Mouse (Mus musculus) kidney, postnatal 25 days (tissue): ENCODE data around the gene Mrps17.
"Not testable (repeated sequence)": the region's sequence is repeated elsewhere in the genome, so short reads cannot be mapped to it uniquely, and the experiment has no call there.

Experiments
- DNase-seq, 2 experiments: peaks; one replicate each; pipeline ENCODE4 v3.0.0; 2021; ENCODE audit warnings: mixed read lengths in 2 of 2

Gene Mrps17

DNA sequence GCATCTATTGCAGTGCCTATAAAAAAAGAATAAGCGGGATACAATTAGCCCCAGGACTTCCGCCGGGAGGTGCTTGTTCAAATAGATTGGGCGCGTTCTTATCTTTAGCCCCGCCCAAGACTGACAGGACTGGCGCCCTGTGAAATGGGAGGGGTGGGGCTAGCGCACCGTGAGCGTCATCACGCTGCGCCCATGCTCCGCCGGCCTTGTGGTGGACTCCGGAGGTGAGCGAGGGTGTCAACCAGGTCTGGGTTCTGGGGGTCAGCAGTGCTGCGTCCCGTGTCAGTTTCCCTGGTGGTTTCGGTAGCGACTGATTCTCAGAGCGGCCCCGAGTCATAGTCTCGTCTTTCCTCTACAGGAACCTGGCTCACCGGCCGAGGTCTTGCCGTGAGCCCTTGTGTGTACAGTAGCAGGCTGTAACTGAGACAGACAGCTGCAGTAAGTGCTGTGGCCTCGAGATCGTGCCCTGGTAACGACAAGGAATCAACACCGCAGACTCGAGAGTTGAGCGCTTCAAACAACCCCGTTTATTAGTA, at the start of gene Mrps17:
Mrps17 (plus strand) TSS at position 172 of the 536 bp plus-strand sequence.
- peak; percentile 96 to 97 for DNase-seq

DNA sequence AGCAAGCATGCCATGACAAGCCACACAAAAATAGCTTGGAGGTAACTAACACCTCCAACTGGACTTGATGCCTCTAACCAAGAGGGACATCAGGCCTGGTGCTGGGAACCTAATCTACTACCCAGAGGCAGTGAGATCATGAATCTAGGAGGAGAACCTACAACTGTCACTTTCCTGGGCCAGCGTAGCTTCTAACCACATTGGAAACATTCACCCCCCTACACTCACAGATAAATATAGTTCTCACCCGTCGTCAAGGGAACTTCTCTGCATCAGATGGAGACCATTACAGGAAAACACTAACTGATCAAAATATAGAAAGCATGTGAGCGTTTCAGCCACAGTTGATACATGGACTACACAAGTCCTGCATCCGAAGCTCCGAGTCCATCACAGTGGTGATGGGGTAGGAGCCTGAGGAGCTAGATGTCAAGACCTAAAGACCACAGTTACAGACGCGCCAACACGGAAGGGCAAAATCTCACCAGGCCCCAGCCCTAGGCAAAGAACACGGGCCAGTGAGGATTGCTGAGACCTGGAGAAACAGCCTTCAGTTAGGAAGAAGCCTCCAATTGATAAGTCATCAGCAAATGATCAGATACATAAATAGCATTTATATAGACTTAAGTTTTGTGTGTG, 48.9 kb upstream of the Mrps17 start:
- DNase-seq, result no peak

DNA sequence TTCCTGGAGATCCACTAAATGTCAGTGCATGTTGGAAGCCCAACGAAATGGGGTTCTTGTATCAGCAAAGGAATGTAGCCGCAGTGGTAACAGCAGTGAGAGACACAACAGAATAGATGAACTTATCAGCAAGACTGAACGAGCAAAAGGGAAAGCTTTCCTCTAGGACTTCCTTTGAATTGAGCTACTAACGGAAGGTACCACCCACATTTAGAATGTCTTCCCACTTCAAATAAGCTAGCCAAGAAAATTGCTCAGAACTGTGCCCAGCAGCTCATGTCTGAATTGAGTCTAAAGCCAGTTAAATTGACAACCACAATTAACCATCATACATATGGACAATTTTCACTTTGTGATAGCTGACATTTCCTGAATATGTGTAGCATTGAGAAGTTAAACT, 47.4 kb upstream of the Mrps17 start:
- DNase-seq, result no peak

DNA sequence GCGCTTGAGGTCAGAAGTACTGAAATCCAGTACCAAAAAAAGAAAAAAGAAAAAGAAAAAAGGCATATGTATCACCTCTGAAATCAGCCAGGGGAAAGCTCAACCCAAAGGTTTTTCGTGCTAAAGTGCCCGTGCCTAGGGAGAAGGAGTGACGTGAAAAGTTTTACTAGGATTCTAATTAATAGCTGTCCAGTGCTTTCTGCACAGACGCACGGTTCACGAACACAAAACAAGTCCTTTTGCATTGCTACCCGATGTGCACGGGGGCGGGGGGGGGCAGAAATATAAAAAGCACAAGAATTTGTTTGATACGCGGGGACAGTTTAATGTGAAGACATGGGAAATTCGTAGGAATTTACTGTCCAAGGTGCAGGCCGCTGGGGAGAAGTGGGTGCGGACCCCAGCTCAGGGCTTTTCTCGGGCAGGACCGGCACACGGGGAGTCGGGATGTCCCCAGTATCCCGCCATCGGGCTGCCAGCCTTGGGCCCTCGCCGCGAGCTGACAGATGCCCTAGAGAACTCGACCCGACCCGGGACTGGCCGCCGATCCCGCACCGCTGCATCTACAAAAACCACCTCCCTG, 45.8 kb upstream of the Mrps17 start:
- no peak for DNase-seq

DNA sequence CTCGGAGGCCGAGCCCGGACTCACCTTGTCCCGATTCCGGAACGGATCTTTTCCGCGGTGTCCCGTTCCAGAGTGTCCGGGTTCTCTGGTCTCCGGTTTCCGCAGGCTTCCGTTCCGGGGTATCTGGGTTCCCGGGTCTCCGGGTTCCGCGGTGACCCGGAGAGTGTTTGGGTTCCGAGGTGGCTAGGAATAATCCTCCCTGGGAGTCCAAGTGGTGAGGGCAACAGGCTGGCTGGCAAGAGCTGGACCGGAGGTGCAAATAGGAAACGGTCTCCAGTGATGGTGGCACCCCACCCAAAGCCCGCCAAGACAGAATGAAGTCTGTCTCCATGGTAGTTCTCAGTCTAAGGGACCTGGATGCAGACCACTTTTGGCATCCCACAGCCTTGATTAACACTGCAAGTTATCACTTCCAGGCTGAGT, 45.2 kb upstream of the Mrps17 start, which contains the start of gene Zfp11:
Zfp11 (minus strand) TSS at position 64 of the 423 bp plus-strand sequence.
- DNase-seq, result peak; percentile 86 to 91

DNA sequence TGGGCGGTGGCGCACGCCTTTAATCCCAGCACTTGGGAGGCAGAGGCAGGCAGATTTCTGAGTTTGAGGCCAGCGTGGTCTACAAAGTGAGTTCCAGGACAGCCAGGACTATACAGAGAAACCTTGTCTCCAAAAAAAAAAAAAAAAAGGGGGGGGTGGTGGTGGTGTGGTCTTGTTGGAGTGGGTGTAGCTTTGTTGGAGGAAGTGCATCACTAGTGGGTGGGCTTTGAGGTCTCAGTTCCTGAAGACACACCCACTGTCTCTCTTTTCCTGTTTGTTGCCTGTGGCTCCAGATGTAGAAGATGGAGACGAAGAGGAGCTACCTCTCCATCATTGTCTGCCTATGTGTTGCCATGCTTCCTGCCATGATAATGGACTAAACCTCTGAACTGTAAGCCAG, 30.2 kb upstream of the Mrps17 start:
- DNase-seq, result not testable (repeated sequence)

DNA sequence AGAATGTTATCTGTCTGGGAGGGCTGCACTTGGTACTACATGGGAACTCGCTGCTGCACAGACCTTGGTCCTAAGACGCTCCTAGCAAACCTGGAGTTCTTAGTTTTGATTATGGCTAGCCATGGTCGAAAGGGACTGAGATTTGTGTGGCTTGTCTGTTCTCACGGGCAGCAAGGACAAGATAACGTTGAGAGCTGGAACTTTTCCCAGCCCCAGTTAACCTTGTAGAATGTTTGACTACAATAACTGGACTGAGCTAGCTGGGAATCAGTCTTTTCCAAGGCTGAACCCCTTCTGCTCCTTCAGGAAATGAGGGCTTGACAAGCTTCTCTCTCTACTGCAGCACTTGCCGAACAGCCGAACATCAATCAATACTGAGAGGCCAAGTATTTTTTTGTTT, 27.7 kb upstream of the Mrps17 start:
- peak in 1 of 2 experiments; percentile 41 for DNase-seq

DNA sequence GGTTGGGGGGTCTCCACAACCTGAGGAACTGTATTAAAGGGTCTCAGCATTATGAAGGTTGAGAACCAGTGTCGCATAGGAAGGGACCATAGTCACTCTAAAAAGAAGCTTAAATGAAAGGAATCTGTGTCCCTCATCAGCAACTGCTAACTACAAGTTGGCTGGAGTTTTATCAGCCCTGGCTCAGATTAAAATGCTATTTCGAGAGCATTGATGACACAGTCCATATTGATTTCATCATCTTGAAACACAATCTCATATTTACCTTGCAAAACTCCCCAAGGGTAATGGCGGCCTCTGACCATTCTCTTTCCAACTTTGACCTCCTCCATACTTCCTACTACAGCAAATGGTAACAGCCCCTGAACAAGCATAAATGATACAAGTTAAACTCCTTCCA, 24.8 kb upstream of the Mrps17 start:
- no peak for DNase-seq

DNA sequence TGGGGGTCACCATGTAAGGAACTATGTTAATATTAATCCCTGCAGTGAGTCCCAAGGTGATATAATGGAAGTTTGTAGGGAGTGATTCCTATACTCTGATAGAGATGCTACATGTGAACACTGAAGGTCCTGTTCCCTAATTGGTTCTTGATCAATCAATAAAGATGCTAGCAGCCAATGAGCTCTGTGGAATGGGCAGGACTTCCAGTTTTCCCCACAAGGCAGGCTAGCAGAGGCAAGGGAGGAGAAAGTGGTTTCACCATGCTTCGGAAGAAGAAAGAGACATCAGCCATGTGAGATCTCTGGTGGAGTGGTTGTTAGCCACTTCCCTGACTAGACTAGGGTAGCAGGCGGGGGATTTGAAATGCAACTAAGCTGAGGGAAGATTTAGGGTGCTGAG, 14.8 kb upstream of the Mrps17 start:
- DNase-seq, result no peak

DNA sequence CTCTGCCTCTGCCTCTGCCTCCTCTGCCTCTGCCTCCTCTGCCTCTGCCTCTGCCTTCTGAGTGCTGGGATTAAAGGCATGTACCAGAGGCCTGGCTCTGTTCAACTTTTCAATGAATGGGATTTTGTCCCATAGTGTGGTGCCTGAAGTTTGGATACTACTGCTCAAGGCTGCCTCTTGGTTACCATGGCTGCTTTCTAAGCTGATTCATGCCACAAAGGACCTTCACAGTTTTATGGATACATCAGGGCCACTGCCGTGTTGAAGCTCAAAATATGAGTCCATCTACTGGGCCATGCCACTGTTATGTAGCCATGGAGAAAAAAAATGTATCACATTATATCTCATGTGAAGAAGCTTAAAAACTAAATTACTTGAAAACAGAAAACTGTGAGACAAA, 13.6 kb upstream of the Mrps17 start:
- DNase-seq, result no peak

DNA sequence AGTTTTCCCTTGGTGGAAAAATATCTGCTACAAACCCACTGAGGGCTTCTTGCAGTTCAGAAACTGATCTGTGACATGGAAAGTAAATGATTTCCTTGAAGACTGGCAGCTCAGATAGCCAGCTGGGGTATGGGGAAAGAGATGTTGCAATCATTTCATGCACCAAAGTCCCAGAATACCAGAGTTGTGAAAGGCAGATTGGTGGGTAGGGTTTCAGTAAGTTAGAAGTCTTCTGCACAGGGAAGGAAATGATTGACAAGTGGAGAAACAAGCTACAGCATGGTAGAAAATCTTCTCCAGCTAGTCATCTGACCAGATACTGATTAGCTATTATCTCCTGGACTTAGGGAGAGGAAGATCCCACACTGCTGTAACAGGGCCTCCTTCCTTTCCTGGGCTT, 11.9 kb upstream of the Mrps17 start:
- no peak for DNase-seq

DNA sequence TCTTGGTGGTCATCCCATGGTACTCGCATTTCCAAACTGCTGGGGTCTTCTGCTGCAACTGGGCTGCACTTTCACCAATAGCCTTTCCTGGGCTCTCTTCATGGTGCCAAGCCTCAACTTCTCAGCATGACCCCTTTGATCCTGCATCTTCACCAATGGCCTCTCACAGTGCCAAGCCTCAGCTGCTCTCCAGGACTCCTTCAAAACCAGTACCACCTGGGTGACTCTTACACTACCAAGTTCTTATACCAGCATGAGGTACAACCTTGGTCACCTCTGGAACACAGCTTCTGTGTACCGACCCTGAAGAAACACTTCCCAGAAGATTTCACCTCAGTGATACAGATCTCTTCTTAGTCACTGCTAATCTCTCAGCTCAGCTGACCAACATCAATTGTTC, 6.9 kb upstream of the Mrps17 start, which contains the start of gene Sept14:
Sept14 (minus strand) TSS at position 101 of the 400 bp plus-strand sequence.
- no peak for DNase-seq

DNA sequence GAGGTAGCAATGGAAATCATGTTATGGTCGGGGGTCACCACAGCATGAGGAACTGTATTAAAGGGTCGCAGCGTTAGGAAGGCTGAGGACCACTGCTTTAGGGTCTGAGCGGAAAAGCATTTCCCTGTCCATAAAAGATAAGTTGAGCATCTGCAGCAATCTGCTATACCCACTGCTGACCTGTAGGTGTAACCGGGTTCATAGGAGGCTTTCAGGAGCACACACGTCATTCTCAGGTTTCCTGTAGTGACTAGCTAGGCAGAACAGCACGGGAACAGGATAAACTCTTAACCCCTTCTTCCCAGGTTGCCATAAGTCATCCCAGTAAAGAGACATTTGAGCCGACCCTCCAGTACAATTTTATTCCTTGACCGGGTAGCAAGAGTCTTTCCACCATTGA, 1.7 kb downstream of the Mrps17 start:
- no peak for DNase-seq

DNA sequence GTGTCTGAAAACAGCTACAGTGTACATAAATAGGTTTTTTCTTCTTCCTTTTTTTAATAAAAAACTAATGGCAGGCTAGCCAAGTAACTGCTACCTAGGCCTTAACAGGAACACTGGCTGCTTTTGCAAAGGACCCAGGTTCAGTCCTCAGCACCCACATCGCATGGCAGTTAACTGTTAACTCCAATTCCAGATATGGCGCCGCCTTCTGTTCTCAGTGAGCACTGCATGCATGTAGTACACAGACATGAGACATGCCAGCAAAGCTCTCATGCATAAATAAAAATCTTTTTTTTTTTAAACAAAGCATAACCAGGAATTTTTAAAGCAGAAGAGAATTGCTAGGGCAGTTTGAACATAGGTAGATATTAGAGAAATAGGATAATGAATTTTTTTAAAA, 4.9 kb downstream of the Mrps17 start:
- DNase-seq, result no peak

DNA sequence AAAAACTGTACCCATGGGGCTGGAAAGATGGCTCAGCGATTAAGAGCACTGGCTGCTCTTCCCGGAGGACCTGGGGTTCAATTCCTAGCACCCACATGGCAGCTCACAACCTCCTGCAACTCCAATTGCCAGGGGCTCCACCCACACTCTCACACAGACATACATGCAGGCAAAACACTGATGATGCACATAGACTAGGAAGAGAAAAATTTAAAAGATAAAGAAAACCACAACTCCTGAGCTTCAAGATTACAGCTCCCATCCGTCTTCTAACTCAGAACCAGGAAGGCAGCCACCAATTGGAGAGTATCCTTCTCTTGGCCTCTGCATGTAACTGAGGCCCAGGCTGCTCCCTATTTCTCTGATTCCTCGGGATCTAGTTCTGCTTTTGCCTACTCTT, 9.0 kb downstream of the Mrps17 start:
- DNase-seq, result no peak

DNA sequence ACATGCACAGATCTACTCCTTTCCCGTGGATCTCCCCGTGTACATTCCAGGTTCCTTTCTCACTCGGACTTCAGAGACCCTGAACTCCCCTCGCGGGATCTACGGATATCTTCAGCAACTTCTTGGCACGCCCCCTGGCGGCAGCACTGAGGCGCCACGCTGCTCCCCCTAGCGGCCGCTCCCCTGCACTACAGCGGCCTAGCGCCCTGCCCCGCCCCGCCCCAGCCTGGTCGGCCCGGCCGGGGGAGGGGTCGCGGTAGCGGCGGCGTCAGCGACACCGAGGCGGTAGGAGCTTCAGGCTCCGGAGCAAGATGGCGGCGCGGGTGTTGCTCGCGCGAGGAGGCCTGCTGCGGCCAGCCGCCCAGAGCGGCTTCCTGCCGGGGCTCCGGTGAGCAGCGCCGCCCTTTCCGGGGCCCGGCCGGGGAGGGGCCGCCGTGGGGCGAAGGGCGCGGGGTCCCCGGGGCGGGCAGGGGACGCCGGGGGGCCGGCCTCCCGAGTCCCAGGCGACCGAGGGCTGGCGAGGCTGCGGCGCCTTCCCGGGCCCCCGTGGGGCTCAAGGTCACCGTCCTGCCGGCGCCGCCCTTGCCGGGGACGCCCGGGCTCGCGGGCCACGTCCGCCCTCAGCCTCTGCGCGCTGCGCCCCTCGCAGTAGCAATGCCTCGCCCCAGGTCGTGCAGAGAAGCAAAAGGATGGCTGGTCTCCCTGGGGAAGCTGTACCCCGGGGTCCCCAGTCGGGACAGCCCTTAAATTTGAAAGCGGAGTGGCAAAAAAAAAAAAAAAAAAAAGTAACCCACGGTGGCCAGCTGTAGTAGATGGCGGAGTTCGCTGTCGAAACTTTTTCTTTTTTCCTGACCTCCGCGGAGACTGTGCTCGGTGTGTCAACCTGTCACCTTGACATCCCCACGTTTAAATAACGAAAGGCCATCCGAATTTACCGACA, 9.8 kb downstream of the Mrps17 start, which contains the start of gene Nipsnap2:
Nipsnap2 (plus strand) TSS at position 230 of the 940 bp plus-strand sequence.
- DNase-seq, result peak; percentile 88 to 96

DNA sequence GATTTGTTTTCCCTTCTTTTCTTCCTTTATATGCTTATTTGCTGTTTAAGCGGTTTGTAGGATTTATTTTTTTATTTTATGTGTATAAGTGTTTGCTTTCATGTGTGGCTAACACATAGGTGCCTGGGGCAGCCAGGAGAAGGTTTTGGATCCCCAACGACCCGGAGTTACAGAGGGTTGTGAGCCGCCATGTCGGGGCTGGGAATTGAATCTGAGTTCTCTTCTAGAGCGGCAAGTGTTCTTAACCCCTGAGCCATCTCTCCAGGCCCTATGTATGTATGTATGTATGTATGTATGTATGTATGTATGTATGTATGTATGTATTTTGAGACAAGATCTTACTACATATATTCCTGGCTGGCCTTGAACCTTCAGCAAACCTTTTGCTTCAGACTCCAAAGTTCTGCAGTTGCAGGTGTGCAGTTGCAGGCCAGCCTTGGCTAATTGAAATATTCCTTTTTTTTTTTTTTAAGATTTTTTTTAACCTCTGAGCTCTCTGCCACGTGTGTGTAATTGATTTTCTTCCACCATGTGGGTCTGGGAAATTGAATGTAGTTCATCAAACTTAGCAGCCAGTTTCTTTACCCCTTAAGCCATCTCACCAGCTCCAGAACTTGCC, 10.6 kb downstream of the Mrps17 start:
- peak in 1 of 2 experiments; percentile 36 for DNase-seq

DNA sequence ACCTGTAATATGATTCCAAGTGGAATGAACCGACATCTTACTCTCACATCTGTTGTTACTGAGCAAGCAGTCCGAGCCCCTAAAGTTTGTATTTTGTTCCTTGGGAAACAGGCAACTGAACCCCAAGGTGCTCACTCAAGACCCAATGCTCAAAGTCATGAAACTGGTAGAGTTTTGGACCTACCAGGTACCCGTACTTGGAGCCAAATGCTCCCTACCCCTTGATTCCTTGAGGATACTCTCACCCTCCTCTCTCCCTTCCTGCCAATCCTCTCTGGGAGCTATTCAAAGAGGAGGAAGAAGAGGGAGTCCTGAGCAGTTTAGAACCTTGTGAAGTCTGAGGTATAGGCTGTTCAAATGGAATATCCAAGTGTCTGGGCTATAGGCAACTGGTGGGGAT, 11.5 kb downstream of the Mrps17 start:
- DNase-seq, result no peak

DNA sequence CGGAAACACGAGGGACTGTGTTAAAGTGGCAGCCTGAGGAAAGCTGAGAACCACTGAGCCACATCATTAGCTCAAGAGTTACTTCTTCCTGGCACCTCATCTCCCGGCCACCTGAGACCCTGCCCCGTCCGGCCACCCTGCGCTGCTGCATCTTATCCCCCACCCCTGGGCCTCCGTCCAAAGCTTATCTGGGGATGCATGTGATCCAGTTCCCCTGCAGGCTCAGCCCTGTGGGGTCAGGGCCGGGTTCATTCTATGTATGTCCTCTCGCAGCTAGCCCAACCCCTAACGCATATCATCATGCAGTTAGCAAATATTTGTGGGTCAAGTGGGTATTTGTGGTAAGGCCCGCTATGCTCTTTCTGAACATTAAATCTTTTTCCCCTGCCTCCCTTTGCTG, 14.0 kb downstream of the Mrps17 start:
- no peak for DNase-seq

DNA sequence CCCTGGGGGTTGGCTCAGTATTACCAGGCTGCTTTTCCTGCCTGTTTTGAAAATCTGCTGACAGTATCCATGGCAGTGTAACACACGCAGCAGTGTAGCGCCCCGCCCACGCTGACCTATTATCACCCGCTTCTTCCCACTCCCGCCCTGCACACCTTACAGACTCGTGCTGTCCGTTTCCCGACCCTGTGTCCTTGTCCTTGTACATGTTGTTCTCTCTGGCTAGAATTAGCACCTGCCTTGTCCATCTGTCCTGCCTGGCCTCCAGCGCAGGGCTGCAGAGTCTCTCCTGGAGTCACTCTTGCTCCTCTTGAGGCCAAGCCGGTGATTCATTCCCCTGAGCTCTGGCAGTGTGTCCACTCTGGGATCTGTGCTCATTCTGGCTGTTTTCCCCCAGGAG, 15.0 kb downstream of the Mrps17 start:
- DNase-seq, result peak; percentile 58 to 80

DNA sequence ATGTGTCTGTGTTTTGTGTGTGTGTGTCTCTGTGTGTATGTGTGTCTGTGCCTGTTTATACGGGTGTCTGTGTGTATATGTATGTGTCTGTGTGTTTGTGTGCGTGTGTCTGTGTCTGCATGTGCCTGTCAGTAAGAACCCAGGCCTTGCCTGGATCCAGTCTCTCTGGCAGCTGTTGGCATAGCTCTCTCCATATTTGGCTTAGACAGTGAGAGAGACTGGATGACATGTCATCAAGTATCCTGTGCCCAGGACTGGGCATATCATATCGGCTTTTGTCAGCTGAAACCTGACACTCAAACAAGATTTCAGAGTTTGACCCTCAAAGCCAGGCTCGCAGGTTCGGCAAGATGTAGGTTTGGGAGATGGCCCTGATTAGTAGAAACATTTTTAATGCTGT, 15.7 kb downstream of the Mrps17 start:
- no peak for DNase-seq

DNA sequence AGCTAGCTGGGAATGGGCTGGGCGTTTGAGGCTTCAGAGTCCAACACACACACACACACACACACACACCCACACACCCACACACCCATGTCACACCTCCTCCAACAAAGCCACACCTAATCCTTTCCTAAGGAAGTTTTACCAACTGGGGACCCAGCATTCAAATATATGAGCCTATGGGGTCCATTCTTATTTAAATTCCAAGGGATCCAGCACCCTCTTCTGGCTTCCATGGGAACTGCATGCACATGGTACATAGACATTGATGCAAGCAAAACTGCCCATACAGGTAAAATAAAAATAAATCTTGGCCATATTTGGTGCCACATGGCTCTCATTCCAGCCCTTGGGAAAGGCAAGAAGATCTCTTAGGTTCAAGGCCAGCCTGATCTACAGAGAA, 25.7 kb downstream of the Mrps17 start:
- peak in 1 of 2 experiments; percentile 76 for DNase-seq
